Mouse (Mus musculus): Measurements from ENCODE around the gene Zfp354c. TPM values are rescaled to one million over a fixed set of nuclear protein-coding genes. Genes with fewer than 3 reads are reported as not detected.

The Zfp354c gene
- polyA plus RNA-seq (2015; fragmentation: Nextera tagmentation; extraction: Ambion mirVana), result 11.1 and 11.6 TPM in 2 replicates

DNA sequence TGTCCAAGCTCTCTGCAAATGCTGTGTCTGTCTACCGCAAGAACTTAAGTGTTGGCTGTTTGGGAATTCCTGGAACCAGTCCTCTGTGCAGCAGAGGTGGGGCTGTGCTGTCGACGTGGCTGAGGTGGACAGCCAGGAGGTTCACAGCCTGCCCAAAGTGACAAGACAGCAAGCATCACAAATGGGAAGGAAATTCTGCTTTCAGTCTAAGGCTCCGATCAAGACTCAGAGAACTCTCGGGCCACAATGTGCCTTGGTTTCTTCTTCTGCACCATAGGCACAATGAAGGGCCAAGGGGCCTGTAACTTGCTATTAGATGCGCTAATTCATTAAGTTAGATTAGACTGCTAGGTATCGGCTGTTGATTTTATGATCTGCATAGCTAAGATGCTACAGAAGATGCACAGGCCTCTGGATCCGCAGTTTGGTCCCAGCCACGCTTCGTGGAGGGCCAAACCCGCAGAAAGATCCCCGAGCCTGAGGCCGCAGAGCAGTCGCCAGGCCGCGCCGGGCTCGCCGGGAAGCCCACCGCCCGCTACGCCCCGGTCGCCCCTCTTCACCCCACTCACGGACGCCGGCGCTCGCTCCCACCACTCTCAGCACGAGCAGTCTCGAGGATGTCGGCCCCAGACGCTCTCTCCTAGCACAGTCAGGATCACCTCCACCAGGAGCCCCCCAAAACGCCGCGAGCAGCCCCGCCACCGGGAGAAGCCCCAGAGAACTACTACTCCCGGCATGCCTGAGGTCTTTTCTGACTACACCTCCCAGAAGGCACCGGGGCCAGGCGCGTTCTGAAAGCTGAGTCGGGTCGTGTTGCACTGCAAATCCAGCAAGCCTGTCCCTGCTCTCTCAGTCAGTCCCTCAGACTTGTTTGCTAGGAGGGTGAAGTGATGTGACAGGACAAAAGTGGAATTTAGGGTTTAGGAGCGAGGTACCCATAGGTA, at the start of gene Zfp354c:
TSS of gene Zfp354c (minus strand) at position 715 of the 944 bp plus-strand sequence.
- H3K9me3 ChIP-seq (ENCODE audit: control insufficient read depth, low read length), result no peaks in the 10 kb centered on the region
- H3K27ac ChIP-seq (ENCODE audit: low read length), result no peak within 1 kb of the TSS
- H3K9ac ChIP-seq (ENCODE audit: low read depth, low read length), result peak within 1 kb of the TSS; percentile 77
- H3K4me3 ChIP-seq (ENCODE audit: low read length), result peak within 1 kb of the TSS; percentile 66
- no peaks in the 10 kb centered on the region; the same call in 1 of the 2 replicates for H3K36me3 ChIP-seq (ENCODE audit: control insufficient read depth, insufficient read depth, low read length)
- peak within 1 kb of the TSS; percentile 58 for H3K4me2 ChIP-seq (ENCODE audit: low read depth, low read length)
- no peaks in the 10 kb centered on the region for H3K27me3 ChIP-seq (replicated peaks; ENCODE audit: control insufficient read depth, insufficient read depth, low read length)
- under 1% methylated on average over 43 of the region's 45 CpGs for WGBS
- H3K4me1 ChIP-seq (ENCODE audit: control insufficient read depth, insufficient read depth, low read length), result peaks cover 6% of the 10 kb centered on the region
- peak; percentile 98 for ATAC-seq

DNA sequence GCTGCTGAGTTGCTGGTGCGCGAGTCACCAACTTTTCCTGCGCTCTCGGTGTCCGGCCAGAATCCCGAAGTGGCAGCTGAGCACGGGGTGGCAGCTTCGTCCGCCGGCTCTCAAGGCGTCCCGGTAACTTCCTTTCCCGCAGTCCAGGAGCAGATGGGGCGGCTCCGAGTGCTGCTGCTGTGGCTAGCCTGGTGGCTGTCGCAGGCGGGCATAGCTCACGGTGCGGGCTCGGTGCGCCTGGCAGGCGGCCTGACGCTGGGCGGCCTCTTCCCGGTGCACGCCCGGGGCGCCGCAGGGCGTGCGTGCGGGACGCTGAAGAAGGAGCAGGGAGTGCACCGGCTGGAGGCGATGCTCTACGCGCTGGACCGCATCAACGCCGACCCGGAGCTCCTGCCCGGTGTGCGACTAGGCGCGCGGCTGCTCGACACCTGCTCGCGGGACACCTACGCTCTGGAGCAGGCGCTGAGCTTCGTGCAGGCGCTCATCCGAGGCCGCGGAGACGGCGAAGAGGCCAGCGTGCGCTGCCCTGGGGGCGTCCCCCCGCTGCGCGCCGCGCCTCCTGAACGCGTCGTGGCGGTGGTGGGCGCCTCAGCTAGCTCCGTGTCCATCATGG, 23.6 kb upstream of the Zfp354c start:
- H3K4me1 ChIP-seq (ENCODE audit: control insufficient read depth, insufficient read depth, low read length), result peaks cover 10% of the 10 kb centered on the region
- H3K4me2 ChIP-seq (ENCODE audit: low read depth, low read length), result peak overlapping the region; percentile 85
- peak overlapping the region; percentile 48 for H3K4me3 ChIP-seq (ENCODE audit: low read length)
- H3K27ac ChIP-seq (ENCODE audit: low read length), result no peak overlapping the region
- H3K36me3 ChIP-seq (ENCODE audit: control insufficient read depth, insufficient read depth, low read length), result no peaks in the 10 kb centered on the region
- peak overlapping the region; percentile 11; the same call in 1 of the 2 replicates for H3K9ac ChIP-seq (ENCODE audit: low read depth, low read length)
- H3K9me3 ChIP-seq (ENCODE audit: control insufficient read depth, low read length), result no peaks in the 10 kb centered on the region; the same call in 1 of the 2 replicates
- ATAC-seq, result peak; percentile 46; the same call in 1 of the 2 replicates
- peaks cover 55% of the 10 kb centered on the region for H3K27me3 ChIP-seq (replicated peaks; ENCODE audit: control insufficient read depth, insufficient read depth, low read length)
- under 1% methylated on average over 70 of the region's 72 CpGs for WGBS

DNA sequence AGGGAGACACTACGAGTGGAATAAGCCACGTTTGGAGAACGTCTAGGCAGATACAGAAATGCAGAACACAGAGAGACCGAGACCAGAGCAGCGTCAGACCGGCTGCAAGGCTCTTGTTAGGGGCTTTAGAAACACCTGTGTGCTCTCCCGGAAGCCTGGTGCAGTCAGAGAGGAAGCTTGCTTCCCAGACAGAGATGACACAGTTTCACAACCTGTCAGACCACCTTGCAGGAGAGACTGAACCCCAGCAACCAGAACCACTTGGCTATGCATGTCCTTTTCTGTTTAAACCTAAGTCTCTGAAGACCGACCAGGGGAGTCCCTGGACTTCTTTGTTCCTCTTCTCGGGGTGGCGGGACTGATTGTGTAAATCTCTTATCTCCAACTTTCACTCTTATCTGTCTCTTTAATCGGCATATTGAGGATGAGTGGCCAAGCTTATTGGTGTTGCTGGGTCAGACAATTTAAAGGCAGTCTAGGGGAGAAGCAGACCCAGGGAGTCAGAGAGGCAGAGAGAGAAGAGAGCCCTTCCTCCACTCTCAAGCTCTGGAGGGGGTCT, 22.7 kb upstream of the Zfp354c start, which contains the start of gene Grm6:
TSS of gene Grm6 (plus strand) at position 509 of the 559 bp plus-strand sequence.
- H3K9me3 ChIP-seq (ENCODE audit: control insufficient read depth, low read length), result no peaks in the 10 kb centered on the region; the same call in 1 of the 2 replicates
- H3K4me1 ChIP-seq (ENCODE audit: control insufficient read depth, insufficient read depth, low read length), result peaks cover 10% of the 10 kb centered on the region
- 2% methylated on average over 11 of the region's 11 CpGs for WGBS
- peak within 1 kb of the TSS; percentile 11; the same call in 1 of the 2 replicates for H3K9ac ChIP-seq (ENCODE audit: low read depth, low read length)
- H3K27me3 ChIP-seq (replicated peaks; ENCODE audit: control insufficient read depth, insufficient read depth, low read length), result peaks cover 55% of the 10 kb centered on the region
- H3K4me3 ChIP-seq (ENCODE audit: low read length), result peak within 1 kb of the TSS; percentile 48
- peak within 1 kb of the TSS; percentile 85 for H3K4me2 ChIP-seq (ENCODE audit: low read depth, low read length)
- H3K27ac ChIP-seq (ENCODE audit: low read length), result no peak within 1 kb of the TSS
- no peaks in the 10 kb centered on the region for H3K36me3 ChIP-seq (ENCODE audit: control insufficient read depth, insufficient read depth, low read length)
- no peak for ATAC-seq

DNA sequence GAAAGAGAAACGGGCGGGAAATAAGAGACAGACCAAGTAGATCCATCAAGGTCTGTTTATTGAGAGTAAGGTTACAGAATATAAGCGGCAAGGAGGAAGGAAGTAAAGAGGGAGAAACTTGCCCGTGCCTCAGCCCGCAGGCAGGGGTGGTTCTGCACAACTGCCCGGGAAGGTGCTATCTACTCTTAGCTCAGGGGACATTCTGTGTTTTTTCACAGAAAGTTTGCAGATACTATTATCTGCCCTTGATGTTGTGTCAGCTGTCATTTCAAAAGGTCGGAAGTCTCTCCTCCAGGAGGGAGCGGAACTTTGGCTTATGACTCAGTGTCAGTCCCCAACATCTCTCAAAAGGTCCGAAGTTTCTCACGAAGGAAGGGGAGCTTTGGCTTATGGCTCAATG, 21.8 kb upstream of the Zfp354c start:
- no peak overlapping the region for H3K27ac ChIP-seq (ENCODE audit: low read length)
- no peaks in the 10 kb centered on the region; the same call in 1 of the 2 replicates for H3K9me3 ChIP-seq (ENCODE audit: control insufficient read depth, low read length)
- no peaks in the 10 kb centered on the region for H3K36me3 ChIP-seq (ENCODE audit: control insufficient read depth, insufficient read depth, low read length)
- WGBS, result 2% methylated on average over 10 of the region's 10 CpGs
- H3K4me3 ChIP-seq (ENCODE audit: low read length), result no peak overlapping the region
- H3K4me2 ChIP-seq (ENCODE audit: low read depth, low read length), result no peak overlapping the region
- H3K4me1 ChIP-seq (ENCODE audit: control insufficient read depth, insufficient read depth, low read length), result peaks cover 10% of the 10 kb centered on the region
- H3K9ac ChIP-seq (ENCODE audit: low read depth, low read length), result no peak overlapping the region
- ATAC-seq, result no peak
- H3K27me3 ChIP-seq (replicated peaks; ENCODE audit: control insufficient read depth, insufficient read depth, low read length), result peaks cover 55% of the 10 kb centered on the region

DNA sequence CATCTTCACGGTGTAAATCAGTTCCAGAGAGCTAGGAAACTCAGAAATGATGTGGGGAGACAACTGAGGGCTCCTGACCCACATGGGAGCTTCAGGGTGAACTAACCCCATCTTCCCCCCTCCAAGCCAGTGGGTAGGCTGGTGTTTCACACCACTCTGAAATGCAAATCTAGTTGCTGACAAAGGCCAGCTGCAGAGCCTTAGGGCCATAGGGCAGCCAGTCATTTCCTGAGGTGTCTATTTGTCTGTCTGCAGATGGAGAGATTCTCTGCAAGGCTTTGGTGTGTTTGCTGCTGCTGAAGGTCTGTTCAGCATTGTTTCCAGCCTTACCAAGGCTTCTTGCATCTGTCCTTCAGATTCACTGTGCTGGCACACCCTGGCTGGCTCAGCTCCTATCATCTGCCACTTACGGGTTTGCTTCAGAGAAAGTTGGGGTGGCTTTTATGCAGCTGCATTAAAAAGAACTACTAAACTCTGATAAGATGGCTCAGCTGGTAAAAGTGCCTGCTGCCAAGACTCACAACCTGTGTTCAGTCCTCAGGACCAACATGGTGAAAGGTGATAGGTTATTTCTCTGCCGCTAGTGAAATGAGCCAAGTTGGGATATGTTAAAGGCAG, 21.1 kb upstream of the Zfp354c start:
- Histone ChIP-seq H3K27ac (ENCODE audit: low read length) (no peak overlapping the region), H3K4me2 (ENCODE audit: low read depth, low read length) (no peak overlapping the region), H3K36me3 (ENCODE audit: control insufficient read depth, insufficient read depth, low read length) (no peaks in the 10 kb centered on the region), H3K4me3 (ENCODE audit: low read length) (no peak overlapping the region), H3K9me3 (ENCODE audit: control insufficient read depth, low read length) (no peaks in the 10 kb centered on the region; the same call in 1 of the 2 replicates), H3K4me1 (ENCODE audit: control insufficient read depth, insufficient read depth, low read length) (peaks cover 10% of the 10 kb centered on the region), H3K27me3 (replicated peaks; ENCODE audit: control insufficient read depth, insufficient read depth, low read length) (peaks cover 55% of the 10 kb centered on the region), H3K9ac (ENCODE audit: low read depth, low read length) (no peak overlapping the region)
- ATAC-seq, result no peak
- WGBS, result 36% methylated on average over 3 of the region's 3 CpGs

DNA sequence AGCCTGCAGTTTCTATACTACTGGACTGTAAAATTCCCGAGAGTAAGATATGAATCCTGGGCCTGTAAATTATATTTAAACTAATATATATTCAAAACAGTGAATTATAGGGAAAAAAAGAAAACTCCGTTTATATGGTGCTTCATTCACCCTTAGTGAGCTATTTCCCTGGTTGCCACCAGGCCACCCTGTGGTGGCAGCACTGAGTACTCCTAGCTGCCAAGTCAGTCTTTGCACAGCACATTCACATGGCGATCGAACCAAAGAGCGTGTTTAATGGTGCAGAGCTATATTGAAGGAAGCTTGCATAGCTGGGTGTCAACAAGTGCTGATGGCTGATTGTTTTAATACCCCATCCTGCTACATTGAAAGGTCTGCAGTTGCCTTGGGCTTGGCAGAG, 19.5 kb upstream of the Zfp354c start:
- no peak overlapping the region for H3K9ac ChIP-seq (ENCODE audit: low read depth, low read length)
- peaks cover 44% of the 10 kb centered on the region for H3K27me3 ChIP-seq (replicated peaks; ENCODE audit: control insufficient read depth, insufficient read depth, low read length)
- H3K4me1 ChIP-seq (ENCODE audit: control insufficient read depth, insufficient read depth, low read length), result peaks cover 10% of the 10 kb centered on the region
- no peak overlapping the region for H3K27ac ChIP-seq (ENCODE audit: low read length)
- no peaks in the 10 kb centered on the region; the same call in 1 of the 2 replicates for H3K9me3 ChIP-seq (ENCODE audit: control insufficient read depth, low read length)
- no peak overlapping the region for H3K4me2 ChIP-seq (ENCODE audit: low read depth, low read length)
- ATAC-seq, result no peak
- H3K4me3 ChIP-seq (ENCODE audit: low read length), result no peak overlapping the region
- 74% methylated on average over 5 of the region's 5 CpGs for WGBS
- no peaks in the 10 kb centered on the region for H3K36me3 ChIP-seq (ENCODE audit: control insufficient read depth, insufficient read depth, low read length)

DNA sequence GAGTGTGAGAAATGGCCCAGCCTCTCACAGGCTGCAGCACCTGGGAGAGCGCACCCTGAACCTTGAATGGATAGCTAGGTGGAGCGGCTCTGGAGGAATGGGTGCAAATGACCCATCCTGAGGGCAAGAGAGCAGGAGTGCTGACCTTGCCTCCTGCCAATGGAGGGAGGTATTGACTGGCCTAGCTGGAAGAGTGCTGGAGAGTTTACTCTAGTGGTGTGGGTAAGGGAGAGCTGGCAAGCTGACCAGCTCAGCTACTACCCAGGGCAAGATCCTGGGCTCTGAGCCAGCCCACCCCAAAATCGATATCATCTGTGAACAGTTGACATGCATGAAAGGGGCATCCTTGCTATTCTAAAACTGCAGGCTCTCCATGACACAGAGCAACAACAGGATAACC, 18.4 kb upstream of the Zfp354c start:
- H3K27me3 ChIP-seq (replicated peaks; ENCODE audit: control insufficient read depth, insufficient read depth, low read length), result peaks cover 33% of the 10 kb centered on the region
- no peak overlapping the region for H3K4me3 ChIP-seq (ENCODE audit: low read length)
- ATAC-seq, result no peak
- 92% methylated on average over 3 of the region's 3 CpGs for WGBS
- H3K9ac ChIP-seq (ENCODE audit: low read depth, low read length), result no peak overlapping the region
- no peaks in the 10 kb centered on the region; the same call in 1 of the 2 replicates for H3K9me3 ChIP-seq (ENCODE audit: control insufficient read depth, low read length)
- no peaks in the 10 kb centered on the region for H3K36me3 ChIP-seq (ENCODE audit: control insufficient read depth, insufficient read depth, low read length)
- no peak overlapping the region for H3K4me2 ChIP-seq (ENCODE audit: low read depth, low read length)
- H3K27ac ChIP-seq (ENCODE audit: low read length), result no peak overlapping the region
- H3K4me1 ChIP-seq (ENCODE audit: control insufficient read depth, insufficient read depth, low read length), result peaks cover 6% of the 10 kb centered on the region

DNA sequence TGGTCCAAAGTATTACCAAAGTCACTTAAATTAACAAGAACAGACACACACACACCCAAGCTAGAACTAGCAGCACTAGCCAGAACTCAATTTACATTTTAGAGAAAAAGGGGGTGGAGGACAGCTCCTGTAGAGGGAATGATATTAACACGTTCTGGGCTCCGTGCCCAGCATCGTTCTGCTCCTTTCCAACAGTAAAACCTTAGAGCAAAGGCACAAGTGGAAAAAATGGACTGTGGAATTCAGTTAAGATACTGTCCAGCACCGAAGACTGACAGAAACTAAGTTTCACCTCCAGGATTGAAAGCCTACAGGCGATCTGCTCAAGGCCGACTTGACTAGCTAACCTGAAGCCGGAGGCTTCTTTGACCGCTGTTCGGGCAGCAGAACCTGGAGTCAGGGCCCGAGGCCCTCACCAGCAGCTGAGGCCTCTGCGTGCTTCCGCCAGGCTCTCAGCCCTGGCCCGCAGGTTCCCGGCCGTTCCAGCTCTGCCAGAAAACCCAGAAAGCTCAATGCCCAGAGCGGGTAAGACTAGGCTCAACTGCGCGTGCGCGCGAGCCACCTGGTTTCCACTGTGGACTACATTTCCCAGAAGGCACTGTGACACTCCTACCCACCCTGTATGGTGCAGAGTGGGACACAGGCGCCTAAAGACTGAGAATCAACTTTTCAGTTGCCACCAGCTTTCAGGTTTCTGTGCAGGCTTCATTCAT, 13.7 kb upstream of the Zfp354c start, which contains the start of gene Zfp879:
TSS of gene Zfp879 (minus strand) at position 530 of the 713 bp plus-strand sequence.
- Histone ChIP-seq H3K36me3 (ENCODE audit: control insufficient read depth, insufficient read depth, low read length) (no peaks in the 10 kb centered on the region), H3K27ac (ENCODE audit: low read length) (peak within 1 kb of the TSS; percentile 92), H3K9ac (ENCODE audit: low read depth, low read length) (peak within 1 kb of the TSS; percentile 80), H3K4me3 (ENCODE audit: low read length) (peak within 1 kb of the TSS; percentile 57), H3K4me2 (ENCODE audit: low read depth, low read length) (peak within 1 kb of the TSS; percentile 84), H3K4me1 (ENCODE audit: control insufficient read depth, insufficient read depth, low read length) (peaks cover 9% of the 10 kb centered on the region; the same call in 1 of the 2 replicates), H3K27me3 (replicated peaks; ENCODE audit: control insufficient read depth, insufficient read depth, low read length) (no peaks in the 10 kb centered on the region), H3K9me3 (ENCODE audit: control insufficient read depth, low read length) (no peaks in the 10 kb centered on the region)
- peak; percentile 97 for ATAC-seq
- WGBS, result 16% methylated on average over 22 of the region's 22 CpGs

All from intestine, embryonic 16.5 days (tissue).